Mouse (Mus musculus): ENCODE results near the gene Nxf1.

DNA sequence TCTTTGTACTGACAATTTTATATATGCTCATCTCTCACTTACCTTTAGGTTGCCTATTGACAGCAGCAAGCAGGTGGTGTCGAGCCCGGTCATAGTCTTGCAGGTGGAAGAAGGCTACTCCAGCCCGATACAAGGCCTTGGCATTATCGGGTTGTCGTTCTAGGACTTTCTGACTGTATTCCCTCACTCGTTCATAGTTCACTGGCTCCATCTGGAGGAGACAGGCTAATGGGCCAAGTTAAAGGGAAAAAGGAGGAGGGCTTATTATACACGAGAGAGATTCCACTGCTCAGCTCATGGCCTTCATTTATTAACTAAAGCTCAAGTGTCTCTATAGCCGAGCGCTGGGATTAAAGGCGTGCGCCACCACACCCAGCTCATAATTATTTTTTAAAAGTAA lies 58.9 kb downstream of the Nxf1 start:
- no peak for TF ChIP-seq SIN3A (IDR thresholded peaks at IDR 0.05; ENCODE audit: low read length)
- TF ChIP-seq MYB (IDR thresholded peaks at IDR 0.05; ENCODE audit: low read depth, low read length) = no peak
- TF ChIP-seq CTCF (IDR thresholded peaks at IDR 0.05 in 2 of 3, conservative IDR thresholded peaks at IDR 0.05 in 1 of 3; ENCODE audit: control insufficient read depth in 1 of 3, insufficient read depth in 1 of 3, low read depth in 2 of 3, low read length in 3 of 3, poor library complexity in 1 of 3, severe bottlenecking in 1 of 3) = no peak
- TF ChIP-seq TAL1 (IDR thresholded peaks at IDR 0.05; ENCODE audit: low read length) = no peak
- no peak for TF ChIP-seq MXI1 (IDR thresholded peaks at IDR 0.05; ENCODE audit: low read depth, low read length)
- TF ChIP-seq USF1 (IDR thresholded peaks at IDR 0.05; ENCODE audit: low read depth, low read length) = no peak
- TF ChIP-seq POLR2A (IDR thresholded peaks at IDR 0.05; ENCODE audit: control insufficient read depth in 1 of 2, insufficient read depth in 1 of 2, low read depth in 1 of 2, low read length in 2 of 2, poor library complexity in 1 of 2) = no peak
- no peak for TF ChIP-seq MEF2A (IDR thresholded peaks at IDR 0.05; ENCODE audit: extremely low read depth, insufficient replicate concordance, low read depth, low read length, poor library complexity, severe bottlenecking)
- TF ChIP-seq ZNF384 (IDR thresholded peaks at IDR 0.05; ENCODE audit: low read depth, low read length) = no peak

Data from MEL (cell line).